Mouse (Mus musculus) lung, postnatal 0 days (tissue): ENCODE measurements around the gene Cym.

Source experiments
- CTCF ChIP-seq: IDR thresholded peaks from 2 replicates; pipeline ENCODE4 v1.5.1; 2016; ENCODE audit warnings: antibody characterized with exemption, mild to moderate bottlenecking
- EP300 ChIP-seq: IDR thresholded peaks from 2 replicates; pipeline ENCODE4 v1.6.1; 2016; ENCODE audit warnings: antibody characterized with exemption, mild to moderate bottlenecking, control low read depth

GRCm38 (mm10) chr3:107183178-107183577 lies 38.4 kb downstream of the Cym start:
- TF ChIP-seq CTCF (no peak), EP300 (no peak)
